Mouse (Mus musculus) thymus, adult 2 months (tissue): ENCODE measurements around the gene Npas2.

Source experiments
- CTCF ChIP-seq: fragments of 200-500 bp; IDR thresholded peaks from 2 replicates; pipeline ENCODE4 v1.5.1; 2012; ENCODE audit warnings: mild to moderate bottlenecking, control low read depth, low read length, moderate library complexity, borderline replicate concordance; ENCODE audit not compliant: control insufficient read depth, poor library complexity, insufficient read depth; ENCODE audit errors: extremely low read depth
- POLR2A ChIP-seq: fragments of 200-500 bp; IDR thresholded peaks from 2 replicates; pipeline ENCODE4 v1.6.1; 2012; ENCODE audit warnings: mild to moderate bottlenecking, low read length, control low read depth, moderate library complexity; ENCODE audit not compliant: control insufficient read depth, poor library complexity, insufficient read depth; ENCODE audit errors: extremely low read depth

DNA sequence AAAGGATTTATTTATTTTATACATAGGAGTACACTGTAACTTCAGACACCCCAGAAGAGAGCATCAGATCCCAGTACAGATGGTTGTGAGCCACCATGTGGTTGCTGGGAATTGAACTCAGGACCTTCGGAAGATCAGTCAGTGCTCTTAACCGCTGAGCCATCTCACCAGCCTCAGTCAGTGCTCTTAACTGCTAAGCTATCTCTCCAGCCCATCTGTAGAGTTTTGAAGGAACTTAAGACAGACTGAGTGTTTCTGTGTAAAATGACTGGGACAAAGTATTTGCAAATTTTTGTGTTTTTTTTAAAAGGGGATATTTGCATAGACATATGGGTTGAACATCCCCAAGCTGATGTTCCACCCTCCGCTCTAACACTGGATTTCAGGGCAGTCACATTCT is 206.6 kb downstream of the Npas2 start:
- TF ChIP-seq CTCF (no peak), POLR2A (no peak)
